22 mouse cellular contexts compared by ENCODE assay signal in genomic region chr5:77109814-77110213, GRCm38 (mm10). TPM values are rescaled to one million over a fixed set of nuclear protein-coding genes. Genes with fewer than 3 reads are reported as not detected.
DNase-seq lines count a peak whose midpoint lies in the region; ATAC-seq and TF ChIP-seq lines count a peak whose summit lies in the region.
"Had no signal": no experiment of that assay in that cellular context is flagged by ENCODE, and none has a peak within 500 bp of the region (broad histone marks: within the 10 kb centered on the region; RNA-seq: fewer than 3 reads in every experiment).

No protein-coding gene starts in this region.

- H3K36me3 ChIP-seq in heart, postnatal 0 days (replicated peaks; ENCODE audit: control insufficient read depth, insufficient read depth, low read length): no peaks in the 10 kb centered on the region; the same call in 1 of the 2 replicates
- H3K36me3 ChIP-seq in lung, embryonic 16.5 days (ENCODE audit: control insufficient read depth, insufficient read depth, low read length): no peaks in the 10 kb centered on the region
- H3K36me3 ChIP-seq: embryonic facial prominence, embryonic 13.5 days; forebrain, embryonic 12.5 days had no signal

- no peak for TF ChIP-seq CTCF in heart, postnatal 0 days (IDR thresholded peaks at IDR 0.05; ENCODE audit: low read depth)
- no peak for TF ChIP-seq CTCF in gastrocnemius, adult 2 months (IDR thresholded peaks at IDR 0.05)

- intact Hi-C loops in heart, postnatal 10 days (cut with DNase I): no loop called here
- intact Hi-C loops in gastrocnemius, adult 2 months (cut with DNase I): no loop called here

- ATAC-seq in heart, postnatal 0 days (ENCODE audit: insufficient read depth, low read depth): no peak
- ATAC-seq in lung, embryonic 16.5 days (ENCODE audit: low read depth): no peak
- ATAC-seq: activated CD4-positive, CD25-positive, alpha-beta regulatory T cell, adult 4 months; forebrain, embryonic 16.5 days; Patski had no signal

- WGBS in heart, postnatal 0 days: 71% methylated on average over 2 of the region's 2 CpGs
- WGBS in lung, embryonic 16.5 days: 49% methylated on average over 2 of the region's 2 CpGs

- no peak overlapping the region for H3K4me2 ChIP-seq in heart, postnatal 0 days (ENCODE audit: low read depth, low read length)
- H3K4me2 ChIP-seq in lung, embryonic 16.5 days (ENCODE audit: low read depth, low read length): no peak overlapping the region
- H3K4me2 ChIP-seq: embryonic facial prominence, embryonic 13.5 days; forebrain, embryonic 12.5 days; heart, embryonic 11.5 days; hindbrain, embryonic 14.5 days had no signal

- DNase-seq in heart, postnatal 0 days (ENCODE audit: low spot score): no peak
- DNase-seq in heart, postnatal 10 days: no peak
- no peak for DNase-seq in lung, postnatal 4 days
- peak; percentile 42 for DNase-seq in urinary bladder, postnatal 14 days (ENCODE audit: low spot score)
- no peak for DNase-seq in urinary bladder, postnatal 36 days (ENCODE audit: low spot score in 2 of 2)
- no peak for DNase-seq in thymus, postnatal 0 days (ENCODE audit: low spot score)
- DNase-seq in gastrocnemius, adult 2 months: no peak
- DNase-seq: adrenal gland, postnatal 14 days; cerebellum, adult 11-12 months; cerebellum, adult 9-11 months; cerebellum, postnatal 36 days; gastrocnemius, postnatal 14 days; heart, adult 2 months had no signal

- no peak overlapping the region for H3K4me3 ChIP-seq in heart, postnatal 0 days (ENCODE audit: low read depth, low read length)
- H3K4me3 ChIP-seq in lung, embryonic 16.5 days (ENCODE audit: low read length): no peak overlapping the region
- no peak overlapping the region for H3K4me3 ChIP-seq in gastrocnemius, adult 2 months
- H3K4me3 ChIP-seq: embryonic facial prominence, embryonic 13.5 days; forebrain, embryonic 12.5 days; heart, adult 2 months had no signal

- no peaks in the 10 kb centered on the region for H3K9me3 ChIP-seq in heart, postnatal 0 days (replicated peaks; ENCODE audit: control insufficient read depth, low read length)
- no peaks in the 10 kb centered on the region for H3K9me3 ChIP-seq in lung, embryonic 16.5 days (ENCODE audit: control insufficient read depth, low read length)
- H3K9me3 ChIP-seq: embryonic facial prominence, embryonic 13.5 days; forebrain, embryonic 12.5 days; heart, embryonic 15.5 days had no signal

- H3K4me1 ChIP-seq in heart, postnatal 0 days (ENCODE audit: control insufficient read depth, insufficient read depth): peaks cover 5% of the 10 kb centered on the region; the same call in 1 of the 2 replicates
- H3K4me1 ChIP-seq in lung, embryonic 16.5 days (replicated peaks; ENCODE audit: control insufficient read depth, insufficient read depth, low read length): peaks cover 13% of the 10 kb centered on the region

- H3K27me3 ChIP-seq in heart, postnatal 0 days (ENCODE audit: control insufficient read depth, insufficient read depth, low read length): no peaks in the 10 kb centered on the region
- H3K27me3 ChIP-seq in lung, embryonic 16.5 days (ENCODE audit: control insufficient read depth, insufficient read depth, low read depth, low read length): no peaks in the 10 kb centered on the region
- H3K27me3 ChIP-seq: embryonic facial prominence, embryonic 13.5 days; heart, embryonic 15.5 days had no signal

- no peak for TF ChIP-seq EP300 in heart, postnatal 0 days (IDR thresholded peaks at IDR 0.05; ENCODE audit: low read depth)

- H3K27ac ChIP-seq in heart, postnatal 0 days (ENCODE audit: low read depth): 0 out of 2 replicates have a peak overlapping the region, but pooled peaks have one; percentile 7
- H3K27ac ChIP-seq in lung, embryonic 16.5 days (ENCODE audit: low read length): peak overlapping the region; percentile 37
- H3K27ac ChIP-seq in gastrocnemius, adult 2 months: no peak overlapping the region
- H3K27ac ChIP-seq: embryonic facial prominence, embryonic 13.5 days; forebrain, embryonic 12.5 days; heart, adult 2 months; hindbrain, embryonic 14.5 days had no signal

- H3K9ac ChIP-seq in heart, postnatal 0 days (replicated peaks; ENCODE audit: low read depth, low read length): no peak overlapping the region
- H3K9ac ChIP-seq in lung, embryonic 16.5 days (ENCODE audit: low read length): no peak overlapping the region
- H3K9ac ChIP-seq: embryonic facial prominence, embryonic 13.5 days; forebrain, embryonic 12.5 days; heart, embryonic 15.5 days; hindbrain, embryonic 14.5 days had no signal

RNA-seq across cellular contexts. Expression of gene Hopx, which starts 5.1 kb away (rescaled TPM):
- 510 and 558 TPM in 2 replicates for total RNA-seq in heart, postnatal 0 days (2014; rRNA removed; ENCODE audit: low replicate concordance)
- polyA plus RNA-seq in heart, postnatal 0 days (2015; fragmentation: Nextera tagmentation; extraction: Ambion mirVana): 41.0 and 42.6 TPM in 2 replicates
- 100 to 1,000 TPM; 498 to 553 TPM for total RNA-seq in heart, postnatal 10 days (2021)
- polyA plus RNA-seq in lung, embryonic 16.5 days (2015; fragmentation: Nextera tagmentation; extraction: Ambion mirVana): 13.6 and 18.1 TPM in 2 replicates
- 0.59 and 0.77 TPM in 2 replicates for polyA plus RNA-seq in thymus, postnatal 0 days (2015; fragmentation: Nextera tagmentation; extraction: Ambion mirVana)
- 1 to 10 TPM; 2.2 to 5.4 TPM for total RNA-seq in gastrocnemius, adult 2 months (2021)
- polyA plus RNA-seq: Patski had no signal

Comparison
In these comparisons a context has a peak if more than half of its experiments do, and no peak if none do; other contexts are left out.
1. RNA of gene Hopx, which starts 5.1 kb away (total RNA-seq): 510 to 558 TPM in heart, postnatal 0 days and 498 to 553 TPM in heart, postnatal 10 days; 2.2 to 5.4 TPM in gastrocnemius, adult 2 months; every median in the first group is over 10 times any median in the second.